Mouse (Mus musculus) liver, embryonic 18 days (tissue): Measurements from ENCODE around the gene Syt8. TPM values are rescaled to one million over a fixed set of nuclear protein-coding genes. Genes with fewer than 3 reads are reported as not detected.

Experiments
- polyA plus RNA-seq: library from polyadenylated mRNA; depleted of rRNA; stranded (reverse); fragments of >200 nt; gene quantifications from 2 replicates; pipeline ENCODE4 v1.2.3, GENCODE M21; 2012; rRNA removed

Gene Syt8
- polyA plus RNA-seq: 0.16 and 0.24 TPM in 2 replicates

DNA sequence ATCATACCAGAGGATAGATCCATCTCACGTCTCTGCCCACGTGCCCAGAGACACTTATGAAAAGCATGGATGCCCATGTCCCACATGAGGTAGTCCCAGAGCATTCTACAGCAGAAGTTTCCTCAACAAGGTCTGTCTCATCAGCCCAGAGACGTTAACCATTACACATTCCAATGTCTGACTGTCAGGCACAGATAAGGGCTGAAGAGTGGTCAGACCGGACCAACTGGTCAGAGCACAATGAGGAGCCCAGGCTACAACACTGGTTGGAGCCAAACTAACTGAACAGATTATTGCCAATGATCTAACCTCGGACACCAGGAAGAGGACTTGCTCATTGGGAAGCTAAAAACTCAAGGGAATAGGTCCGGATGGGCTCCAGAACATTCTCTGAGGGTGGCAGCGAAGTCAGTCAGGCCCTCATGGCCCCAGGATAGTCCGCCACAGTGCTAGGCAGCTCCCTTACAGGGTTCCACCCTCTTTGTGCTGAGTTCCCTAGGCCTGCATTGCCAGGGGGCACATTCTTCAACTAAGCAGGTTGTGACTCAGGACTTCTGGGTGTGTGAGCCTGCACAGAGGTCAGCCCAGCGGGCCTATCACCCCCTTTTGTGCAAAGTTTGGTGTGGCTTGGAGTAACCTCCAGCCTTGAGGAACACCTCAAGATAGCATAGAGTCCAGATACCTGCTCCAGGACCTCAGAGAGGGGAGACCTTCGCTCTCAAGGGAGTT is at the start of gene Syt8:
TSS of gene Syt8 (plus strand) at position 714 of the 729 bp plus-strand sequence.

DNA sequence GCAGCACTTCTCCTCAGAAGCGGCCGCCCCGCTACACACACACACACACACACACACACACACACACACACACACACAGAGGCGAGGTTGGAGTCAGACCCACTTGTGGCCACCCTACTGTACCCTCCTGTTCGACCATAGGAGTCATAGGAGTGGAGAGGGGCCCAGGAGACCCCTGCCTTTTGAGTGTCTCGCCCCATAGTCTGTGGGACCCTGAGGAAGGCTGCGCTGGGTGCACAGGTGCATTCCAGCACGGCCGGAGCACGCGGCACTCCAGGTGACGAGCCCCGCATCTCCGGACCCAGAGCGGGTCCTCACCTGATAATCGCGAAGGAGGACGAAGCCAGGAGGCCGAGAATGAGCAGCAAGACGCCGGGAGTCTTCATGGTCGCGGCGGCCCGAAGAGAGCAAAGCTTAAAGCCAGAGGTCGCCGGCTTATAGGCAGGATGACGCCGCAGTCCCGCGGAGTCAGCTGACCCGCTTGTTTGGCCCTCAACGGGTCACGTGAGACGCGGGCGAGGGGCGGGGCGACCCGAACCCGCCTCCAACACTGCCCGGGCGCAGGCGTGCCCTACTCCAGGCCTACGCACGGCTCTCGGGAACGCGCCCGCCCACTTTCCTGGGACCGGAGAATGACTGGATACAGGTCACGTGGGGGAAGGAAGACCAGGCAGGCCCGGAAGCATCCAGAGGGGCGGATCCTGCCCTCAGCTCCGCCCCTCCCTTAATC is 47.1 kb upstream of the Syt8 start, which contains the start of gene Ctsd:
TSS of gene Ctsd (minus strand) at position 620 of the 730 bp plus-strand sequence.

DNA sequence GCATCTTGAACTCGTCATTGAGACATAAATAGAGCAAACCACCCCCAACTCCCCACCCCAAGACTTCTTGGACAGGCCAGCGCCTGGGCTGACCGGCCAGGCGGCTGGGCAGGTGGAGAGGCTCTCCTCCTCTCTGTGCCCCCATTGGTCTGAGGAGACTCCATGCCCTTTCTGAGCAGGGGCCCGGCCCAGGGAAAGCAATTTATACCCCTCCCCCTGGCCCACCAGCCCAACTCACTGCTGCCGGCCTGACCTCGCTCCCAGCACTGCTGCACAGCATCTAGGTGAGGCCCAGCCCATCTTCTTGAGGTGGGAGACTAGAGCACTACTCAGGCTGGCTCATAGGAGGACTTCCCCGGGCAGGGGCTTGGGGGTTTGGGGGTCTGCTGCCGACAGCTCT is 6.9 kb downstream of the Syt8 start, which contains the start of gene Tnni2:
TSS of gene Tnni2 (plus strand) at position 224 of the 400 bp plus-strand sequence.

DNA sequence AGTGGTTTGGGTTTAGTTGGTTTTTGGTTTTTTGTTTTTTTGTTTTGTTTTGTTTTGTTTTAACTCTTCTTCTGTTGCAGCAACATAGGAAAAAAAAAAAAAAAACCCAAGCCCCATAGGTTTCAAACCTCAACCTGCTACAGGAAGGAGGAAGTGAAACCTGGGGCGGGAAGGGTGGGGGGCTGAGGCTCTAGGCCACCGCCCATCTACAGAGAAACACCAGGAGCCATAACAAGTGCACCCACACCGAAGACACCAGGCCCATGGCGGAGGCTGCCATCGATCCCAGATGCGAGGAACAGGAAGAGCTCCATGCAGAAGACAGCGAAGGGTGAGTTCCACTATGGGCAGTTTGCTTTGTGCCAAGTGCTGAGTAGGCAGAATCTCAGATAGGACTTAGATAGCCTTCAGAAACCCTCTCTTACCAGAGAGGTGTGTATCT is 26.0 kb downstream of the Syt8 start, which contains the start of gene Lsp1:
TSS of gene Lsp1 (plus strand) at position 174 of the 442 bp plus-strand sequence.

Other genes with a start within 250 kb of the Syt8 start
- not detected in 2 replicates for gene Gm10153, start 244.5 kb upstream of the Syt8 start, polyA plus RNA-seq
- gene Krtap5-3, start 233.5 kb upstream of the Syt8 start, polyA plus RNA-seq: not detected in 2 replicates
- not detected in 2 replicates for gene Gm7579, start 223.0 kb upstream of the Syt8 start, polyA plus RNA-seq
- not detected in 2 replicates for gene Krtap5-5, start 204.9 kb upstream of the Syt8 start, polyA plus RNA-seq
- gene Gm40460, start 193.8 kb upstream of the Syt8 start, polyA plus RNA-seq: not detected in 2 replicates
- not detected in 2 replicates for gene Gm2431, start 176.5 kb upstream of the Syt8 start, polyA plus RNA-seq
- not detected in 2 replicates for gene Gm4559, start 160.5 kb upstream of the Syt8 start, polyA plus RNA-seq
- not detected in 2 replicates for gene Krtap5-1, start 137.7 kb upstream of the Syt8 start, polyA plus RNA-seq
- gene Krtap5-4, start 131.3 kb upstream of the Syt8 start, polyA plus RNA-seq: not detected in 2 replicates
- gene Ifitm10, start 61.1 kb upstream of the Syt8 start, polyA plus RNA-seq: 1.9 and 2.0 TPM in 2 replicates
- 0.48 and 0.60 TPM in 2 replicates for gene Gm49369, start 52.2 kb upstream of the Syt8 start, polyA plus RNA-seq
- gene Ctsd, start 46.8 kb upstream of the Syt8 start, polyA plus RNA-seq: 286 and 330 TPM in 2 replicates
- gene Tnni2, start 7.0 kb downstream of the Syt8 start, polyA plus RNA-seq: 1.7 and 3.1 TPM in 2 replicates
- 31.6 and 34.6 TPM in 2 replicates for gene Lsp1, start 26.0 kb downstream of the Syt8 start, polyA plus RNA-seq
- 0.22 and 0.99 TPM in 2 replicates for gene Tnnt3, start 64.0 kb downstream of the Syt8 start, polyA plus RNA-seq
- gene Mrpl23, start 97.8 kb downstream of the Syt8 start, polyA plus RNA-seq: 49.6 and 60.9 TPM in 2 replicates
- 2,586 and 2,595 TPM in 2 replicates for gene Igf2, start 232.0 kb downstream of the Syt8 start, polyA plus RNA-seq
- 0.02 TPM in 2 replicates for gene Gm49394, start 235.1 kb downstream of the Syt8 start, polyA plus RNA-seq